Mouse (Mus musculus) spleen, adult 12 weeks (tissue): Measurements from ENCODE around the gene Fbxw4.
"Not testable (repeated sequence)": the region's sequence is repeated elsewhere in the genome, so short reads cannot be mapped to it uniquely, and the experiment has no call there.

Experiments
- DNase-seq: peaks from one replicate; pipeline ENCODE4 v3.0.0; 2022; ENCODE audit warnings: low spot score

Gene Fbxw4

DNA sequence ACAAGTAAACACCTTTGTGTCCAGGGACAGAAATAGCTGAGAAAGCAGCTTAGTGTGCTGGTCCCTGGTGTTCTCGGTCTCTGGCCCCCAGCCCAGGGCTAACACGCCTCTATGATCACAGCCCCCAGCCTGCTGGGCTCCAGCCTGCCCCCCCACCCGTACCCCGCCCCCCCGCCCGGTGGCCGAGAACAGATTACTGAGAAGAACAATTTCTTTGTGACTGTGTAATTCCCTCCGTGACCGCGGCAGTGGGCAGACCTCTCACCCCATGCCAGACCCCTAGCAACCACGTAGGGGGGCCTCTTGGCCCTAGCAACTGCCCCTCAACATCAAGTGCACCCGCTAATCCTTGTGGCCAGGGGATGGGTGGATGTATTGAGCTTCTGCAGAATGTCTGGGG, 79.9 kb downstream of the Fbxw4 start:
- no peak for DNase-seq

DNA sequence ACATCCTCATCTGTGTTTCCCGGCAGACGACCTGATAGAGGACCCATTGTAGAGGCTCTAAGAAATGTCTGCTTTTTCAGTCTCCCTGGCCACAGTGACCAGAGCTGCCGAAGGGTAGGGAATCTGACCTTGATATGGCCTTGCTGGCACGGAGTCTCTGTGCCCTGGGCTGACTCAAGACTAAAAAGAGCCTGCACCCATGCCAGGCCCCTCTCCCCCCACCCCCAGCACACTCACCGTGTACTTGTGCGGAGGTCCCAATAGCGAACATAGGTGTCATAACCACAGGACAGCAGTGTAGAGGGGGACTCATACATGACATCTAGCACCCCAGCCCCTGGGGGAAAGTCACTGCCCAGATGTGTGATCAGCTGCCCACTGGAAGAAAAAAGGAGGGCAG, 80.7 kb downstream of the Fbxw4 start:
- DNase-seq, result no peak

DNA sequence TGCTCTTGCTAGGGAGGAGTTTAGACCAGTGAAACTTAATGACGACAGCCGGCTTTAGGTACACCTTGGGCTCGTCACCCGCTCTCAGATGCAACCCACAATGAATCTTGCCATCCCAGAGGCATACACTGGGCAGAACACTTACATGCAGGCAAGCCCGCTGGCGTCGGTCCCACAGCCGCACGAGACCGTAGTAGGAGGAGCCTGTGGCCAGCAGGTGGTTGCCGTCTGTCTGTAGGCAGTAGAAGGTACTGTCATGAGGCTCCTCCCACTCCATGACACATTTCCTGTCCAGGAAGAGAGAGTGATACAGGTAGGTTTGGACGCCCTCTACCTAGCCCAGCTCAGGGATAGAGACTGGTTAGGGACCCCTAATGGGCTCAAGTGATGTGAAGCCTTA, 81.1 kb downstream of the Fbxw4 start:
- no peak for DNase-seq

DNA sequence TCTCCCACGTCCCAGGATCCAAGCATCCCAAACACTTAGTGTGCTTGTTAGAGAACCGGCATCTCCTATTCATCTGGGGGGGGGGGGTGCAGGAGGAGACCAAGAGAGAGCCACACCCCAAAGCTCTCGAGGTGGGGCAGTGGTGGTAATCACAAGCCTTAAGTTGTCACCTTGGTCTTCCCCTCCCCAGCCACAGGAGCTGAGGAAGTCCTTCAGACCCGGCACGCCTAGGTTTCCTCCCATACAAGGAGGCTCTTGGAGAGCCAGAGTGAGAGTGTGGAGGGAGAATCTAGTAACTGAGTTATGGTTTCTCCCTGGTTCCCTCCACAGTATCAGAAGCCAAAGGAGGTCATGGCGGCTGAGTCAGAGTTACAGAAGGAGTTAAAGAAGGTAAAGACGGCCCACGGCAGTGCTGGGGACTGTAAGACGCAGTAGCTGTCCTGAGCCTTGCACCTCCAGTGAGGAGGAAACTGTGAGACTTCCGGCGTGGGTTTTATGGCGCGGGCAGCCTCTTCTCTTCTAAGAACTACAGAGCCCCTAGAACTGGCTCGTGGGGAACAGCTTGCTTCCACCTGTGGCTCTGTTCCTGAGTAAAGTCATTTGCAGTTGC, 82.9 kb downstream of the Fbxw4 start:
- no peak for DNase-seq

DNA sequence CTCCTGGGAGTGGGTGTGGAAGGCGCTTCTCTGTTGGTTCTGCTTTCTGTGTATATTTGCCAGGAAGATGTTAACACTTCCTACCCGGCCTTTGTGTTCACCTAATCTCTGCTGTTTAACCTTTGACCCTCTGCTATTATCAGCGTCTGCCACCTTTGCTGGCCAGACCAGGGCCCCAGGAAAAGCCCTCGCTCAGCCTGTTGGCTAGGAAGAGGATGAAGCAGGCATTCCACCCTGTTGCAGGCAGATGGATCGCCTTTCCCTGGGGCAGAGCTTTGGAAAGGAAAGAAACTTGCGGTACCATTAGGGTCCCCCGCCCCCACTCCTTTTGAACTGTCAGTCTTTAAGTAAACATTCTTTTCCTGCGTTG, 84.5 kb downstream of the Fbxw4 start:
- DNase-seq, result no peak

DNA sequence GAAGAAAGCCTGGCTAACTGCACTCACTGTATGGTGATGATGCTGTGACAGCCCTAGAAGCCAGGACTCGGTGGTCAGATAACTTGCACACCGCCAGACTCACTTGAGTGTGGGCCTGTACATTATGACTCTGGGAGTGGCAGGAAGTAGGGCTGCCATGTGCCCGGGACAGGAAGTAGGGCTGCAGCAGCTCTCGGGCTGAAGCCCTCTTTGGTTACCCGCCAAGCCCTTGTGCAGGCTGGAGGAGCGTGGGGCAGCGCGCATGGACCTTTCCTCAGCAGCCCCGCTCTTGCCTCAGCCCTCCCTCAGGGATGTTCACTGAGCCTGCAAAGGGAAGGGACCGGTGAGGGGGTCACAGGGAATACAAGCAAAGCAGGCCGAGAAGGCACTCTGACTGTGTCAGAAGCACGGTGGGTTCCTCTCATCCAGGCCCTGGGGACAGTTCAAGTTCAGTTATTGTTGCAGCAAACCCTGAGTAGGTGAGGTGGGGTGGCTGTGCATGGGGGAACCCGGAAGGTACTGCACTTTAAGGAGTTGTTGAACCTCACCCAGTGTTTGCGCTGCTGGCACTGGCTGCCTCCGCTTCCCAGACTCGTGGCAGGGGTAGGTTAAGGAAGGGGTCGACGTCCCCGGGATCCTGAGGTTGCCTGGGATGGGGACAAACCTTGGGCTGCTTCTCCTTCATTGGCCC, 85.0 kb downstream of the Fbxw4 start:
- no peak for DNase-seq

DNA sequence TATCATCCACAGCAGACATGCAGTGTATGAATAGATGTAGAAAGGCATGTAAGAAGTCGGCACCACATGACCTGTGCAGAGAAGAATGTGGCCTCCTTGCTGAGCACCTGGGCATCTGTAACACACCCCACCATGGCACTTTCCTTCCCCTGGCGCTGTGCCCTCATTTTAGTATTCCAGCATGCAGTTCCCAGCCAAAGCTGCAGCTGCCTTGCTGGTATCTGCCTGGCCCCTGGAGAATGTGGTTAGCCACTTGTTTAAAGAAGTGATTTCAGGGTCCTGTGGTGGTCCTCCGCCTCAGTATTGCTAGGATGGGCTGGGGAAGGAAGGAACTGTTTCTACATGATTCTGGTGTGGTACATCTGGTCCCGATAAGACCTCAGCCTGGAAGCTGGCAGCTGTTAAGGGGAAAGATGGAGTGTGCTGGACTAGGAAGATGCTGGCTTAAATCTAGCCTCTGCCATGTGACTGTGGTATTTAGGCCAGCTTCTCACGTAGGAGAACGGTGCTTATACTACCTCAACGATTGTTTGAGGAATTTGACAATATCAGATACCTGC, 85.7 kb downstream of the Fbxw4 start:
- no peak for DNase-seq

DNA sequence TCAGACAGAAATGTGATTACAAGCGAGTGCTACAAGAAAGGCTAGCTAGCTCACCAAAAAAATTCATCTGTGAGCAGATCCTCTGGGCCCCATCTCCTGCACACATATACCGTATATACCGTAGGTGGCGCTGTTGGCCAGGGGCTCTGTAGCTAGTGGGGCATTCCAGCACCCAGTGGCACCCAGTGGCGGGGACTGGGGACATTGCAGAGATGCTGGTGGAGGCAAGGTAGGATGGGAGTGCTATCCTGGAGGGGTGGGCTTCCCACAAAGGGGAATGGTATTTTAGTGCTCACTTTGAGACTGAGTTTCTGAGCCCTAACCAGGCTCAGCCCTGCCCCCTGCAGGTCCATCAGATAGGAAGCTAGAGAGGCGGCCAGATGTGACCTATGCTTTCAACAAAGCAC, 86.2 kb downstream of the Fbxw4 start:
- DNase-seq, result peak; percentile 71

DNA sequence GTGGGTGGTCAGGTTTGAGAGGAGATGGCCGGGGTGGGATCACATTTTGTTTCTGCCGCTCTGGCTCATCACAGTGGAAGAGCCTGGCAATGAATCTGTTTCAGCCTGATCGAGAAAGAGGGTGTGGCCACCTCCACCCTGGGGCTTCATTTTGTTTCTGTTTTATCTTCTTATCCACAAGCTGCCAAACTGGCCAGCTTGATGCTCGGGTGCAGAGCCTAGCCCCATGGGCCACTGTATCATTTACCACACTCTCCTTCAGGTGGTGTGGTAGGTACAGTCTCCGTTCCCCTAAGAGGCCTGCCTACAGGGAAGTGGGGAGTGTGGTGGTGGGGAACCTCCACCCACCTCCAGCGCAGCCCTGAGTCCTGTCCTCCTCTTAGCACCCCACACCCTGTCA, 87.1 kb downstream of the Fbxw4 start:
- DNase-seq, result no peak

DNA sequence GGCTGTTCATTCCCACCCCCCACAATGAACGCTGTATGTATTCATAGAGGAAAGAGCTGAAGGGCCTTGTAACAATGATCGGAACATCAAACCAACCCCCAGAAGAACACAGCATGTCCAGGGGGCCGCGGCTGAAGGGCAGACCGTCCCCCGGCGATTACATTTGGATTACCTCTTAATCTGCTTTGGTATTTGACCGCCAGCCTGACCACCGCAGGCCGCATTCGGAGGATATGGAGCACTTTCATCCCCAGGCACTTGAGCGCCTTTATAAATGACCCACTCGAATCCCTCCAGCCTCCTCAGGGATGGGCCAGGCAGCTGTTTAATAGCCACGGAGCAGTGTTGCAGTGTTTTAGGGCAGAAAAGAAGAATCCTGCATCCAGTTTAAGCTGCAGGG, 92.7 kb downstream of the Fbxw4 start:
- no peak for DNase-seq

DNA sequence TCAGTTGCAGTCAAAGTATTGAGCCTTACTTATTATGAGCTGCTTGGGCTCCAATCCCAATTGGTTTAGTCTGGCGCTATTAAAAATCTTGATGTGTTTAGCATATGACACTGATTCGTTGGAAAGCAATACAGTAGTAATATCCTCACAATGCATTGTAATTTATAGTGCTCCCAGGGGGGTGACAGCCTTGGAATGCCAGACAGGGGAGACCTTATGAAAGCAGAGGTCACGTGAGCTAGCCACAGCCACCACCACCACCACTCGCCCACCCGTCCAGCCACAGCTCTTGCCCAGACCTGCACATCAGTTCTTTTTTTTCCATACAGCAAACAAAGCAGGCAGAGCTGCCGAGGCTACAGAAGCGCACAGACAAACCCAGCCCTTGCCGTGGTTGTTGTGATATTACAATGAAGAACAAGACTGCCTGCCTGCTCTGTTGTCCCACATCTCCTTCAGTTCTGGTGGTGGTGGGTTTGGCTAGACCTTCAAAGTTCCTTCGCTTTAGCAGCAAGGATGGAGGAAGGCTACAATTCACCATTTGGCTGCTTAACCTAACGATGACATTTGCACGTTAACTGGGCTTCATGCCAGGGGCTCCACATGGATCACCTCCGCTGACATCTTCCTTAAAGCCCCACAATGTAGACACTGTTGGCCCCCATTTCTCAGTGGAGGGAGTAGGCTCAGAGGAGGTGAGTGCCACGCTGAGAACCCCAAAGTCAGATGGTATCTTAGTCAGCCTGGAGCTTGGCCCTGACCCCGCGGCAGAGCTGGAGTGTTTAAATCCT, 94.0 kb downstream of the Fbxw4 start:
- DNase-seq, result no peak

DNA sequence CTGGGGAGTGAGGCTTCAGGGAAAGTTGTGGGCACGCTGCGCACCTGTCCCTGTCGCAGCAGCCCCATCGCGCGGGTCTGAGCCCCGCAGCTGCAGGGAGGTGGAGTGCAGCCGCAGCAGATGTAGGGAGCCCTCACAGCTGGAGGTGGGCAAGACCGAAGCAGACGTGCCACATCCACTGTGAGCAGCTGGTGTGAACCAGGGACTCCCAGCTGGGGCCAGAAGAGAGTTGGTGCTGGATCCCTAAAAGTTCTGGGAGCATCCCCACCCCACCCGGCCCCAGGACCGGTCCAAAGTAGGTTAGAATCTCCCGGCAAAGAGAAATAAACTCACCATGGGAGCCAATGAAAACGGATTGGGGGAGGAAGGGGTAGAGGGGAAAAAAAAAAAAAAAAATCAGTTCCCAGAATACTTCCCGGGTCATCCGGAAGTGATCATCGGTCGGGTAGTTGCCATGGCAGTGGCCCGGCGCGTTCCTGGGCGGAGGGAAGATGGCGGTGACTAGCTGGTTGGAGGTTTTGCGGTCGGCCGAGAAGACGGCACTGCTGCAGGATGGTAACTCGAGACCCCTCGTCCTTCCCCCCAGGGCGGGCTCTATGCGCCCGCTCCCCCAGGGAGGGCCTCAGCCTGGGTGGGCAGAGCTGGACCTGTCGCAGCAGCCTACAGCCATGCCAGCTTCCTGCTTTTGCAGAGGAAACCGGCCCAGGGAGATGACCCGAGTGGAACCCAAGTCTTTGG, 99.8 kb downstream of the Fbxw4 start, which contains the start of the genes Poll and Gm17018:
Gene Poll, minus strand, starts transcription at position 379 of the 738 bp plus-strand sequence.
Gene Gm17018, plus strand, starts transcription at position 463 of the 738 bp plus-strand sequence.
- peak; percentile 69 for DNase-seq

DNA sequence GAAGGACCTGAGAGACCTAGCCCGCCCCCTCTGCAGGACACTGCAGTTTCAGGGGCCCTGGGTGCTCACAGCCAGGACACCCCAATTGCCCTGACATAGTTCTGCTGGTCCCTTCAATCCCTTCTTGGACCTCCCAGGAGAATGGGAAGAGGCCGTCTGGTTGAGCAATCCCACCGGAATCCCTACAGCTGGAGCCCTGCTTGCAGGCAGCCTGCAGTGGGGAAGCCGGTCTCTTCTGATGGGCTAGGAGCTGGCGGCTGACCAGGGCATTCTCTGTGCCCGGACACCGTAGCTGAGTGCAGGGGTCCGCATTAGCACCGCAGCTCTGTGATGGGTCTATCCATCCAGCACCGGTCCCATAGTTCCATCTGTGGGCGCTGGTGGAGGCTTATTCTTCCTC, 106.0 kb downstream of the Fbxw4 start:
- DNase-seq, result no peak

DNA sequence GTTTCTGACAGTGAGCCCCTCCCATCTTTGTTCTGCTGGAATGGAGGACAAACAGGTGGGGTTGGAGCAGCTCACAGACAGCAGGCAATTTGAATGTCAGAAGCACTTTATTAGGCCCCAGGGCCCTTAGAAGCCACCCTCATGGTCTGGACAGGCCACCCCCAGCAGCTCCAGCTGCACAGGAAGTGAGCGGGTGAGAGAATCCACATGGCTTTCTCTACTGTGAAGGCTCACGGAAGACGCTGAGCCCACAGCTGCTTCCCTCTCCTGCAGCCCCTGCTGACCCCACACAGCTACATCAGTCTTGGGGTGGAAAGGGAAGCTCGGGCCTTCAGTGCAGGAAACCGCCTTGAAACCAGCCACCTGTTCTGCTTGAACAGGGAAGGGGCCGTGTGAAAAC, 107.9 kb downstream of the Fbxw4 start:
- no peak for DNase-seq

DNA sequence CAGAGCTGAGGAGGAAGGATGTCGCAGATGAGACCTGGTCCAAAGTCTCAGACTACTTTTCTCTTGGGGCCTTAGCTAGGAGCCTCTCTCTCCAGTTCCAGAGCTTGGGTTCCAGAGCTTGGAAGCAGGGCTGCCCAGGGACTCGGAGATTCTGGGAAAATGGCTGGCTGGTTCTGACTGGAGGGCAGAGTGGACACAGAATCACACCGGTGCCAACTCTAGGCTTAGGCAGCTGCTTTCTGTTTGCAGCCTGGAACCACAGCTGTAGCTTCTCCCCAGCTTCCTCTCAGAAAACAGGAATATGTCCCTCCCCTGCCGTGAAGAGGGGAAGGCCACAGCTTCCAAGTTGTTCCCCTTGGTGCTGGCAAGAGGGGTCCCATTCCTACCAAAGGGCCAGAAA, 110.2 kb downstream of the Fbxw4 start:
- no peak for DNase-seq

DNA sequence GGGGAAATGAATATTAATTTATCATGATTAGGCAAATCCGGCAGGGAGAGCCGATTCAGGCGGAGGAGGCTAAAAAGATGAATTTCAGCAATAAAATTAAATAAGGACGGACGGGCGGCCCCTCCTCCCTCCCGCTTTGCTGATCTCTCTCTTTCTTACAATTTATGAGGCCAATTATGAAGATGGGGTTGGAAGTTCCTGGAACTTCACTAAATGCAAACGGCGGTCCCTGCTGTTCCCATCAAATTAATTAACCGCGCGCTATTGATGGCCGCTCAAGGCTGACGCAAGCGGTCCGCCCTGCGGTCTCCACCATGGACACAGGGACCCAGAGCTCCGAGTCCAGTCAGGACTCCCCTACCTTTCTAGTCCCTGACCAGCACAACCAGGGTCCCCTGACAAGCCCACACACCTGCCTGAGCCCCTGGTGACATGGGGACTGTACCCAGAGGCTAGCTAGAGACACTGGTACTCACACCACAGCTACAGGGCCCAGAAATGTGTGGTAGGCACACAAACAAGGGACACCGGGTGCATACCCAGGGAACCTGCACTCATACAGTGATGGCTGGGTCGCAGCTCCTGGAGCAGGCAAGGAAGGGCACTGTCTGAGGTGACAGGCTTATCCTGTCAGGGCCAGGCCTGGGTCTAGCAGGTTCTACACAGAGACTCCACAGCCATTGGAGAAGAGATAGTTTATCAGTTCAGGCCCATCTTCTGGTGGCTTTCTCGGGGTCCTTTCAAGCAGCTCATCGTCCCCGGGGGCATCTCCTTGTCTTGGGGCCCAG, 110.8 kb downstream of the Fbxw4 start:
- DNase-seq, result no peak

DNA sequence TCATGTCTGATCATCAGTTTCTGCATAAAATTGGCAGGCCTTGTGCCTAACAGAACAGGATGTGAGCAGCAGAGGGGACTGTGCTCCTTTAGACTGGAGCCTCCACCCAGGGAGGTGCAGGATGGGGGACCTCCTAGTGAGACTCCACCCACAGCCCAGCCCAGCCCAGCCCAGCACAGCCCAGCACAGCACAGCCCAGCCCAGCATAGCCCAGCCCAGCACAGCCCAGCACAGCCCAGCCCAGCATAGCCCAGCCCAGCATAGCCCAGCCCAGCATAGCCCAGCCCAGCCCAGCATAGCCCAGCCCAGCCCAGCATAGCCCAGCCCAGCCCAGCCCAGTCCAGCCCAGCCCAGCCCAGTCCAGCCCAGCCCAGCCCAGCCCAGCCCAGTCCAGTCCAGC, 111.9 kb downstream of the Fbxw4 start:
- DNase-seq, result not testable (repeated sequence)

DNA sequence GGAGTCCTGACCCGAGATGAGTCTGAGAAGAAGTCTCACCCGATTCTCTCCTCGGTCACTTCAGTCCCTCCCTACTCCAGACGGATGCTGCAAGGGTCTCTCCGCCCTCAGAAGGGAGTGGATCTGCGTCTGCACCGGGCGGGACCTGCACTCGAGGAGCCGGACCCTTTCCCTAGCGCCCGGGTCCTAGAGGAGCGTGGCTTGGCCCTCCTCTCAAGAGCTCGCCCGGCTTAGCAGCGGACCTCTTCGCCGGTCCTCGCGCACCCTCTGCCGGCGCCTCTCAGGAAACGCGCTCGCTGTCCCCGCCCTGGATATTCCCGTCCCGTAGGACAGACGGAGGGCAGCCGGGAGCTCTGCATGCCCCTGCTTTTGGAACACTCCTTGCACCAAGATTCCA, 115.2 kb downstream of the Fbxw4 start:
- peak; percentile 57 for DNase-seq

DNA sequence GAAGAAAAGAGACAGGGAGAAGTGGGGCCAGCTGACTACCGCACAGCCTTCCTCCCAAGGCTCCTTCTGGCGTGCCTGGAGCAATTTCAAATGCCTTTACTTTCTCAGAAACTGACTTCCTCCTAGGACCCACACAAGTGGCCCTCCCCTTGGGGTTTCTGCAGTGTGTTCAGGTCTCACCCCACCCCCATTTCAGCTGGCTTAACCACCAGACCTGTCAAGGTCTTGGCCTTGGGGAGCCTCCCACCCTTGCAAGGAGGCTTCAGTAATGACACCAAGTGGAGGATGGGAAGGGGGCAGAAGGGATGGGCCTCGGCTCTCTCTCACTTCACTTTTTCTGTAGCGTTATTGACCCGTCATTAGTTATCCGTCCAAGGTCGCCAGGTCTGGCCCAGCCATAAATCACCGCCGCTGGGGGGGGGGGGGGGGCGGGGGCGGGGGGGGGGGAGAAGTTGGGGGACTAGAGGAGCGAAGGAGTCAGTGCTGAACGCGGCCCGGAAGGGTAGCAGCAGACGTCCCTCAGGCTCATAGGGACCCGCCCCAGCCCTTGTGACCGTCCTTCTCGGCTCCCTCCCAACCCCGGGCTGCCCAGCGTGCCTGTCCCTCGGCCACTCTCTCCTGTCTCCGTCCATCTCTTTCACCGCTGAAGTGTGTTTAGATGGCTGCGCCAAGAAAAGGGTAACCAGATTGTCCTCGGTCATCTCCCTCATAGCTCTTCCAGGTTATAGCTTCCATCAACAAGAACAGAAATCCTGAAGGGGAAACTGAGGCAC, 115.8 kb downstream of the Fbxw4 start:
- no peak for DNase-seq

DNA sequence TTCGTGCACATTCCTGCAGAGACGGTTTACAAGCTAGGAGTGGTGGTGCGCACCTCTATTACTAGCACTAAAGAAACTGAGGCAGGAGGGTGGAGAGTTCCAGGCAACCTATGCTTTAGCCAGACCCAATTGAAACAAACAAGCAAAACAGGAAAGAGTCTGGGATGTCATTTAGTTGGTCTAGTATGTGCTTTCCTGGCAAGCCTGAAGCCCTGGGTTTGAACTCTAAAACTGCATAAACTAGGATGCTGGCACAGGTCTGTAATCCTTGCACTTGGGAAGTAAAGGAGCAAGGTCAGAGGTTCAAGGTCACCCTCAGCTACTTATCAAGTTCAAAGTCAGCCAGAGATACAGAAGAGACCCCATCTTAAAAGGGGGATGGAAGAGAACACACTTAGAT, 118.1 kb downstream of the Fbxw4 start:
- DNase-seq, result no peak
